Mouse (Mus musculus) spleen, postnatal 36 days (tissue): Measurements from ENCODE around the gene Prl3b1.

ENCODE experiments used
- DNase-seq, 2 experiments: peaks; one replicate each; pipeline ENCODE4 v3.0.0; 2022; ENCODE audit warnings: low spot score in 2 of 2, mixed read lengths in 1 of 2

Gene Prl3b1

DNA sequence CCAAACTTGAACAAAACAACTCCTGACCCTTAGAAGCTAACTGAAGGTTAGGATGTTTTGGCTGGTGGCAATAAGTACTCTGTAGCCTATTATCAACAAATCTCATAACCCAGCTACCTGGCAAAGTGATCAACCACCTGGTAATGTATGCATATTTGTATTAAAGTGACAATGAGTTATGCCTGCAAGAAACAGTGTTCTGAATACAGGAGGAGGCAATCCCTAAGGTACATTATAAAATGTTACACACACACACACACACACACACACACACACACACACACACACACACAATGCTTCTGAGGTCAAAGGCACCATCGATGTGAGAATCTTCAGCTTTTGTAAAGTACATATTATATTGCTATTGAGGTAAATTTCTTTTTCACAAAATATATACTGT lies at the start of gene Prl3b1:
Gene Prl3b1 (plus strand): TSS at position 301 of the 400 bp plus-strand sequence.
- no peak for DNase-seq

DNA sequence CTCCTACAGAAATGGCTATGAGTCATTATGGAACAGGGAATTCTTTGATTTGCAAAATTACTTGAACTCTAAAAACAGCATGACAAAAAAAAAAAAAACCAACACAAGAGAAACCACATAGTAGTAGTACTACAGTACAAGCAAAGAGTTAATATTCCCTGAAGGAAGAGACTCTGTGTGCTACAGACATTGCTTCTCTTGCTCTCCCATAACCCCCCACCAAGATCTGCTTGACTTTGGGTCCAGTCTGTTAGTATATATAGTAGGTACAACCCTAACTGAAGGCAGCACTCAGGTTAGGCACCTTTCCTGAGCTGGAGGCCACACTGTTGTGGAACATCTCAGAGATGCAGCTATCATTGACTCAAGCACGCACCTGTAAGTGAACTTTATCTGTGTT lies 45.3 kb upstream of the Prl3b1 start, which contains the start of gene Prl3c1:
Gene Prl3c1 (plus strand): TSS at position 301 of the 400 bp plus-strand sequence.
- no peak for DNase-seq

DNA sequence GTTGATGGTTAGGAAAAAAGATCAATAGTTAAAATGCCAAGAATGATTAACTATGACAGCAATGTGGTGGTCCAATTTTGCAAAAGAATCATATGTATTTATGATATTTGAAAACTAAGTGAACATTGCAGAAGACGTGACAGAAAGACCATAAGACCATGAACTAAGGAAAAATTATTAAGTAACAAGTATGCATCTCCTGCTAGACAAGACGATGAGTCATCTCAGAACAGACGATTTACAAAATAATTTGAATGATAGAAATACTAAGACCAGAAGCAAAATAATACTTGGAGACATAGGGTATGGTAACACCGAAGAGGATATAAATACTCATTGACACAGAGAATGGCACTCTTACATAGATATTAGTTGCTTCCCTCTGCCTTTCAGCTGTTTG lies 17.5 kb downstream of the Prl3b1 start, which contains the start of gene Prl3a1:
Gene Prl3a1 (plus strand): TSS at position 301 of the 400 bp plus-strand sequence.
- no peak for DNase-seq
